Mouse (Mus musculus) myocyte (in vitro differentiated cells): ENCODE data around the gene 1700086D15Rik.

Source experiments
- CEBPB ChIP-seq: IDR thresholded peaks from 2 replicates; pipeline ENCODE4 v1.6.1; 2011; ENCODE audit warnings: mild to moderate bottlenecking, moderate library complexity; ENCODE audit not compliant: poor library complexity, insufficient read depth, severe bottlenecking
- E2F4 ChIP-seq: IDR thresholded peaks from one replicate; pipeline ENCODE4 v1.6.1; 2011; ENCODE audit warnings: mild to moderate bottlenecking, control low read depth, moderate library complexity; ENCODE audit not compliant: insufficient read depth
- MAX ChIP-seq: IDR thresholded peaks from one replicate; pipeline ENCODE4 v1.6.1; 2011; ENCODE audit warnings: low read depth, mild to moderate bottlenecking, control low read depth
- MYOD1 ChIP-seq, 3 experiments: IDR thresholded peaks; one replicate each; pipeline ENCODE4 v1.6.1; 2011; ENCODE audit warnings: control low read depth in 2 of 3, low read depth in 2 of 3, mild to moderate bottlenecking in 2 of 3, moderate library complexity in 1 of 3; ENCODE audit not compliant: insufficient read length in 2 of 3, control insufficient read depth in 1 of 3
- MYOG ChIP-seq, 3 experiments: IDR thresholded peaks; one replicate each; pipeline ENCODE4 v1.6.1; 2011; ENCODE audit warnings: control low read depth in 2 of 3, low read depth in 2 of 3, mild to moderate bottlenecking in 2 of 3; ENCODE audit not compliant: insufficient read length in 2 of 3, control insufficient read depth in 1 of 3, insufficient read depth in 1 of 3
- POLR2A ChIP-seq: IDR thresholded peaks from one replicate; pipeline ENCODE4 v1.6.1; 2011; ENCODE audit warnings: low read depth, mild to moderate bottlenecking, control low read depth, moderate library complexity; ENCODE audit not compliant: insufficient read length
- POLR2AphosphoS2 ChIP-seq: IDR thresholded peaks from one replicate; pipeline ENCODE4 v1.6.1; 2011; ENCODE audit warnings: low read depth, control low read depth; ENCODE audit not compliant: insufficient read length
- REST ChIP-seq: IDR thresholded peaks from one replicate; pipeline ENCODE4 v1.6.1; 2011; ENCODE audit warnings: mild to moderate bottlenecking, control low read depth, moderate library complexity; ENCODE audit not compliant: insufficient read depth, insufficient read length
- SRF ChIP-seq: IDR thresholded peaks from one replicate; pipeline ENCODE4 v1.6.1; 2011; ENCODE audit warnings: low read depth; ENCODE audit not compliant: control insufficient read depth, insufficient read length
- TCF12 ChIP-seq: IDR thresholded peaks from one replicate; pipeline ENCODE4 v1.6.1; 2011; ENCODE audit warnings: mild to moderate bottlenecking, control low read depth; ENCODE audit not compliant: poor library complexity, insufficient read depth, severe bottlenecking
- TCF3 ChIP-seq: IDR thresholded peaks from one replicate; pipeline ENCODE4 v1.6.1; 2011; ENCODE audit warnings: low read depth, control low read depth; ENCODE audit not compliant: insufficient read length
- USF1 ChIP-seq: IDR thresholded peaks from one replicate; pipeline ENCODE4 v1.6.1; 2011; ENCODE audit warnings: low read depth, mild to moderate bottlenecking, control low read depth, moderate library complexity

- no peak for TF ChIP-seq POLR2AphosphoS2
- no peak for TF ChIP-seq REST
- TF ChIP-seq MYOG (IDR thresholded peaks at IDR 0.05; ENCODE audit: control insufficient read depth in 1 of 3, insufficient read depth in 1 of 3, insufficient read length in 2 of 3, low read depth in 2 of 3), result no peak
- no peak for TF ChIP-seq POLR2A
- TF ChIP-seq MYOD1 (IDR thresholded peaks at IDR 0.05; ENCODE audit: control insufficient read depth in 1 of 3, insufficient read length in 2 of 3, low read depth in 2 of 3), result peak; percentile 58 to 93 (median 80)
- TF ChIP-seq MAX, result no peak
- no peak for TF ChIP-seq USF1
- peak; percentile 18 for TF ChIP-seq TCF3
- TF ChIP-seq TCF12, result peak; percentile 65
- TF ChIP-seq E2F4, result no peak
- no peak for TF ChIP-seq CEBPB
- no peak for TF ChIP-seq SRF
These were observed 39.4 kb downstream of the 1700086D15Rik start for GRCm38 (mm10) chr11:65120276-65120675.
